Mouse (Mus musculus): ENCODE measurements around the gene Slc23a4. TPM values are rescaled to one million over a fixed set of nuclear protein-coding genes. Genes with fewer than 3 reads are reported as not detected.

Slc23a4 gene
- polyA plus RNA-seq, 1 experiment from 2014 or later, result 0.33 TPM

DNA sequence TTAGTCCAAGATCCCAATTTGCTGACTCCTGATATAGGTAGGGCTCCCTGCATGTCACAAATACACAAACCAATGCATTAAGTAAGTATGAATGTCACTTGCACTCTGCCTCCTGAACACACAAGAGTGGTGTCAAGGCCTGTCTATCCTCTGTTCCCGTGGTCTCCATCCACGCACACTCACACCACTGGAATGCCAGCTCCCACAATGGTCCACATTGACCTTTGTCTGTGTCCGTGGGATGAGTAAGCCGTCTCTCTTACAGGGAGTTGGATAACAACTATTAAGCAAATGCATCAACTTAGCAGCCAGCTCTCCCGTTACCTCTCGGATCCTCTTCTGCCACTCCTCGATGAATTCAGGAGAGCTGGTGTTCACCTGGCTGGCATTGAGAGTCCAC, 29.1 kb downstream of the Slc23a4 start:
- Histone ChIP-seq H3K9me3 (replicated peaks) (no peaks in the 10 kb centered on the region), H3K4me3 (no peak overlapping the region), H3K9ac (no peak overlapping the region), H3K4me2 (no peak overlapping the region), H3K27me3 (replicated peaks) (no peaks in the 10 kb centered on the region), H3K4me1 (replicated peaks) (peaks cover 9% of the 10 kb centered on the region; the same call in 1 of the 2 replicates), H3K27ac (ENCODE audit: poor library complexity, severe bottlenecking) (no peak overlapping the region), H3K36me3 (no peaks in the 10 kb centered on the region)
- 83% methylated on average over 7 of the region's 7 CpGs for WGBS
- ATAC-seq (ENCODE audit: insufficient number of reproducible peaks, low FRiP score), result no peak

GRCm38 (mm10) chr6:34955862-34956241, 32.4 kb downstream of the Slc23a4 start:
- Histone ChIP-seq H3K4me3 (peak overlapping the region; percentile 6; the same call in 1 of the 2 replicates), H3K36me3 (no peaks in the 10 kb centered on the region), H3K9ac (no peak overlapping the region), H3K4me1 (replicated peaks) (peaks cover 9% of the 10 kb centered on the region; the same call in 1 of the 2 replicates), H3K9me3 (replicated peaks) (no peaks in the 10 kb centered on the region), H3K27ac (ENCODE audit: poor library complexity, severe bottlenecking) (no peak overlapping the region), H3K4me2 (peak overlapping the region; percentile 61), H3K27me3 (replicated peaks) (no peaks in the 10 kb centered on the region)
- ATAC-seq (ENCODE audit: insufficient number of reproducible peaks, low FRiP score), result no peak
- 26% methylated on average over 8 of the region's 8 CpGs for WGBS

- peak; percentile 74 for ATAC-seq (ENCODE audit: insufficient number of reproducible peaks, low FRiP score)
- Histone ChIP-seq H3K4me3 (peak overlapping the region; percentile 25; the same call in 1 of the 2 replicates), H3K9me3 (replicated peaks) (no peaks in the 10 kb centered on the region), H3K4me2 (peak overlapping the region; percentile 61), H3K36me3 (no peaks in the 10 kb centered on the region), H3K4me1 (replicated peaks) (peaks cover 9% of the 10 kb centered on the region; the same call in 1 of the 2 replicates), H3K27me3 (replicated peaks) (no peaks in the 10 kb centered on the region; the same call in 1 of the 2 replicates), H3K27ac (ENCODE audit: poor library complexity, severe bottlenecking) (no peak overlapping the region), H3K9ac (no peak overlapping the region; the same call in 1 of the 2 replicates)
- WGBS, result 47% methylated on average over 18 of the region's 18 CpGs
These were observed 33.0 kb downstream of the Slc23a4 start for GRCm38 (mm10) chr6:34954926-34955861.

DNA sequence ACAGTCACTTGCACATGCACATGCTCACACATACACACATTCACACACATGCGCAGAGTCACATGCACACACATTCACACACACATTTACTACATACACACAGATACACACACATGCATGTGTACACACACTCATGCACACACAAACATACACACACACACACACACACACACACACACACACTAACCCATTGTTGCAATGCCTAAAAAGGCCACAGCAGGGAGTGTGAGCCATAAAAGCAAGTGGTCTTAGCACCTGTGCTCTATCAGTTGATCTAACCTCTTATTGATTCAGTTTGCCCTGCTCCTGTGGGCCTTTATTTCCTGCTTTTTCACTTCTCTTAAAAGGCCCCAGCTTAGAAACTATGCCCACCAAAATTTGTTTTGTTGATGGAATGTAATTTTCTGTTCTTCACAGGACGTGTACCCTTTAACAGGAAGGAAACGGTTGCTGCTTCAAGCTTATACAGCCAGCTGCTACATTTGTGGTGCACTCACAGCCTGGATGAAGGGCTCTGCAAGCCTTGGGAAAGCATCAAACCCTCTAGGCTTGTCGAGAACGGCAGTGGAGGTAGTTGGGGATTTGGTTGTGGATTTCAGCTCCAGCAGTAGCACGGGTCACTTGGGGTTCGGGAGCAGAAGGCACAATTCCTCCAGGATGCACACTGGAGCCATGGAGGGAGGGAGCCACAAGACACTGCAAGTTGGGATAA, 36.1 kb downstream of the Slc23a4 start:
- Histone ChIP-seq H3K4me1 (replicated peaks) (peaks cover 9% of the 10 kb centered on the region), H3K27me3 (replicated peaks) (peaks cover 18% of the 10 kb centered on the region), H3K4me2 (no peak overlapping the region), H3K27ac (ENCODE audit: poor library complexity, severe bottlenecking) (no peak overlapping the region), H3K9ac (no peak overlapping the region), H3K4me3 (no peak overlapping the region), H3K9me3 (replicated peaks) (no peaks in the 10 kb centered on the region), H3K36me3 (no peaks in the 10 kb centered on the region)
- ATAC-seq (ENCODE audit: insufficient number of reproducible peaks, low FRiP score), result no peak
- WGBS, result 66% methylated on average over 7 of the region's 7 CpGs

- no peaks in the 10 kb centered on the region for H3K36me3 ChIP-seq
- no peak overlapping the region for H3K9ac ChIP-seq
- no peak overlapping the region for H3K4me3 ChIP-seq
- H3K4me2 ChIP-seq, result no peak overlapping the region
- peaks cover 18% of the 10 kb centered on the region for H3K27me3 ChIP-seq (replicated peaks)
- peaks cover 9% of the 10 kb centered on the region for H3K4me1 ChIP-seq (replicated peaks)
- no peak for ATAC-seq (ENCODE audit: insufficient number of reproducible peaks, low FRiP score)
- WGBS, result 84% methylated on average over 7 of the region's 7 CpGs
- H3K27ac ChIP-seq (ENCODE audit: poor library complexity, severe bottlenecking), result no peak overlapping the region
- H3K9me3 ChIP-seq (replicated peaks), result no peaks in the 10 kb centered on the region
These were observed 36.7 kb downstream of the Slc23a4 start for GRCm38 (mm10) chr6:34951518-34951917.

DNA sequence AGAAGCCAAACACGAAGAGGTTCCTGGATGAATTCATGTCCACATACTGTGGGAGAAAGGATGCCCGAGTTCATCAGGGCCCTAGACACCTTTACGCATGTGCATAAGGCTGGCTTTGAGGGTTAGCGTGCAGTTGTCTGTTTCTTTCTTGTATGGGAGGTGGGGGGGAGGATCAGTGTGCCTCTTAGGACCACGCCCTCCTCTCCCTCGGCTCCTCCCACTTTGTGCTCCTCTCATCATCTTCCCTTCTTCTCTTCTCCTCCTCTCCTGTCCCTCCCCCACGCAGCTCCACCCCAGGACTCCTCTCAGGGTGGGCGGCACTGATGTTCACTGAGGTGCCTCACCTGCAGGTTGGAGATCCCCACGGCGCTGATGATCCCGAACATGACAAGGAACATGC, 39.7 kb downstream of the Slc23a4 start:
- 0 out of 2 replicates have a peak, but pooled peaks have one; percentile 6 for ATAC-seq (ENCODE audit: insufficient number of reproducible peaks, low FRiP score)
- peak overlapping the region; percentile 48 for H3K4me2 ChIP-seq
- 13% methylated on average over 11 of the region's 11 CpGs for WGBS

DNA sequence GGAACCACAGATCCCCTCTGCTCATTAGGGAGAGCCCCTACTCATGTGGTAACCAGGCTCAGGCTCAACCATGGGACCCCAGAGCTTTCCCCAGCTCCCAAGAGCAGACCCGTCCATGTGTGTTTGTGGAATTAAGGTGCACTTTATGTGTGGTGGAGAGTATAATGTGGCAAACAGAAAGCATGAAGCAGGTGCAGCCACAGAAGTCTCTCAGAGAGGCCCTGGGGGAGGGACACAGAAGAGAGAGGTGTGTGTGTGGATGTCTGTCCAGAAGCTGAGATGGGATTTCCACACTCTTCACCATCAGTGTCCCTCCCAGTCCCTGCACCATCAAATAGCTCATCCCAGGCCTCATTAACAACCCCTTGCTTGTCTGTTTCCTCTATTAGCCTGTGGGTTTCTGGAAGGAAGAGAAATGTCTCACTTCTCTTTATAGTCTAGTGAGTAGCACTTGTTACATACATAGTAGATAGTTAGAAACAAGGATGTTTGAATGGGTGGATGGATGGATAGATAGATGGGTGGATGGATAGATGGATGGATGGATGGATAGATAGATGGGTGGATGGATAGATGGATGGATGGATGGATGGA, 41.6 kb downstream of the Slc23a4 start:
- no peak overlapping the region for H3K4me3 ChIP-seq
- no peaks in the 10 kb centered on the region; the same call in 1 of the 2 replicates for H3K4me1 ChIP-seq (replicated peaks)
- H3K9ac ChIP-seq, result no peak overlapping the region
- H3K27ac ChIP-seq (ENCODE audit: poor library complexity, severe bottlenecking), result no peak overlapping the region
- peaks cover 21% of the 10 kb centered on the region for H3K27me3 ChIP-seq (replicated peaks)
- no peaks in the 10 kb centered on the region for H3K9me3 ChIP-seq (replicated peaks)
- 78% methylated on average over 1 of the region's 1 CpGs for WGBS
- no peak for ATAC-seq (ENCODE audit: insufficient number of reproducible peaks, low FRiP score)
- no peak overlapping the region for H3K4me2 ChIP-seq
- no peaks in the 10 kb centered on the region for H3K36me3 ChIP-seq

More for the DNA sequence above, 39.7 kb downstream of the Slc23a4 start:
- peaks cover 18% of the 10 kb centered on the region for H3K27me3 ChIP-seq (replicated peaks)
- H3K9me3 ChIP-seq (replicated peaks), result no peaks in the 10 kb centered on the region
- no peak overlapping the region for H3K27ac ChIP-seq (ENCODE audit: poor library complexity, severe bottlenecking)
- peak overlapping the region; percentile 10 for H3K4me3 ChIP-seq
- H3K36me3 ChIP-seq, result no peaks in the 10 kb centered on the region
- no peak overlapping the region for H3K9ac ChIP-seq
- no peaks in the 10 kb centered on the region; the same call in 1 of the 2 replicates for H3K4me1 ChIP-seq (replicated peaks)

- ATAC-seq (ENCODE audit: insufficient number of reproducible peaks, low FRiP score), result no peak
- Histone ChIP-seq H3K27ac (ENCODE audit: poor library complexity, severe bottlenecking) (no peak overlapping the region), H3K27me3 (replicated peaks) (peaks cover 14% of the 10 kb centered on the region; the same call in 1 of the 2 replicates), H3K36me3 (no peaks in the 10 kb centered on the region), H3K4me1 (replicated peaks) (no peaks in the 10 kb centered on the region; the same call in 1 of the 2 replicates), H3K9ac (no peak overlapping the region), H3K9me3 (replicated peaks) (no peaks in the 10 kb centered on the region), H3K4me3 (no peak overlapping the region), H3K4me2 (no peak overlapping the region)
- 66% methylated on average over 5 of the region's 5 CpGs for WGBS
These were observed 44.7 kb downstream of the Slc23a4 start for GRCm38 (mm10) chr6:34943499-34943898.

DNA sequence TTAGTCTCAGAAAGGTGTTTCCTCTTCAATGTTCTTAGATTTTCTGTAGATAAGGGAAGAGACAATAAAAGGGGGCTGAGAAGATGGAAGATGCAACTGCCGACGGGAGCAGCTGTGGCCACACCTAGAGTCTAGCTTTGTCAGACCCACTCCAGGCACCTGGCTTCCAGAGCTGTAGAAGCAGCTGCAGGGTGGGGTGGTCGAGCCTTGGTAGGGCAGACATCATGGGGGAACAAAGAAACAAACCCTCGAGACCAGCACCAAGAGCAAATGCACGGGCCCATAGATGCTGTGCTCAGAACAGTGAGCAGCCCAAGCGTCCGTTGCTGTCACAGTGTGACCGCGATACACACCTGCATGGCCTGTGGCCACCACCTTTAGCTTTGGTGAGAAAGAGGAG, 45.8 kb downstream of the Slc23a4 start:
- WGBS, result 75% methylated on average over 9 of the region's 9 CpGs
- ATAC-seq (ENCODE audit: insufficient number of reproducible peaks, low FRiP score), result no peak
- no peaks in the 10 kb centered on the region for H3K4me1 ChIP-seq (replicated peaks)

GRCm38 (mm10) chr6:34941496-34941895, 46.7 kb downstream of the Slc23a4 start:
- 76% methylated on average over 2 of the region's 2 CpGs for WGBS
- 0 out of 2 replicates have a peak, but pooled peaks cover 3% of the 10 kb centered on the region for H3K27me3 ChIP-seq (replicated peaks)
- no peaks in the 10 kb centered on the region for H3K36me3 ChIP-seq
- no peak overlapping the region for H3K9ac ChIP-seq
- H3K4me1 ChIP-seq (replicated peaks), result no peaks in the 10 kb centered on the region
- H3K4me3 ChIP-seq, result no peak overlapping the region
- H3K9me3 ChIP-seq (replicated peaks), result no peaks in the 10 kb centered on the region
- ATAC-seq (ENCODE audit: insufficient number of reproducible peaks, low FRiP score), result no peak
- no peak overlapping the region for H3K27ac ChIP-seq (ENCODE audit: poor library complexity, severe bottlenecking)
- H3K4me2 ChIP-seq, result no peak overlapping the region

More for the DNA sequence above, 45.8 kb downstream of the Slc23a4 start:
- Histone ChIP-seq H3K4me3 (no peak overlapping the region), H3K36me3 (no peaks in the 10 kb centered on the region), H3K9me3 (replicated peaks) (no peaks in the 10 kb centered on the region), H3K9ac (no peak overlapping the region), H3K4me2 (no peak overlapping the region), H3K27me3 (replicated peaks) (0 out of 2 replicates have a peak, but pooled peaks cover 3% of the 10 kb centered on the region), H3K27ac (ENCODE audit: poor library complexity, severe bottlenecking) (no peak overlapping the region)
